Mouse (Mus musculus) natural killer cell, adult 2 months (primary cell): ENCODE results near the gene Gzmk.

Source experiments
- DNase-seq, 2 experiments: peaks; one replicate each; pipeline ENCODE4 v3.0.0; 2022; ENCODE audit warnings: low spot score in 2 of 2

Gzmk gene

DNA sequence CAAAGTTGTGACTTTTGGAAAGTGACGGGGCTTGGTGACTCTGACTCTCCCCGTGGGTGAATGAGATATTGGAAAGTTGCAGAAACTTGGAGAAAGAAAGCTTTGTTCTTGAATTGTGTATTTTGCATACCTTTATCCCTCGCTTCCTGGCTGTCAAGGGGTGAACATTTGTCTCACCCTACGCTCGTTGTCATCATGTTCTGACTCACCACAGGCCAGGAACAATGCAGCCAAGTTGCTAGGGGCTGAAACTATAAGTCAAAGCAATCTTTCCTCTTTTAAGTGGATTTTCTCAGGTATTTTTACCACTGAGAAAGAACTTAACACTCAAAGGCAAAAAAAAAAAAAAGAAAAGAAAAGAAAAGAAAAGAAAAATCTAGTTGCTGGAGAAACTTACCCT lies 22.6 kb downstream of the Gzmk start:
- DNase-seq: no peak

DNA sequence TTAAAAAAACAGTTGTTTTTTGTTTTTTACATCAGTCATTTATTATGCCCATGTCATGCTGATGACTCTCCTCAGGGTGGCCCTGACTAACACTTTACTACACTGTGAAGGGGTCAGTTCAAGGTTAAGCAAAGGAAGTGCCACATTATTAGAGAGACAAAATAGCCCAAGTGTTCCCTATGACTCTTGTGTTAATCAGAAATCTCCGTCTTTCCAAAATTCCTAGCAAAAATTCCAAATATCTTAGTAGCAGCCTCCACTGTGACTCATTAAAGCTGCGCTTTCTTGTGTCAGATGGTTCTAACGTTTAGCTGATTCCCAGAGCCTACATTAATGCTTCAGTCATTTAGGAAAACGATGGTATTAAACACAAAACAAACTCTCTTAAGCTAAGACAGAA lies 23.5 kb downstream of the Gzmk start:
- DNase-seq: no peak

DNA sequence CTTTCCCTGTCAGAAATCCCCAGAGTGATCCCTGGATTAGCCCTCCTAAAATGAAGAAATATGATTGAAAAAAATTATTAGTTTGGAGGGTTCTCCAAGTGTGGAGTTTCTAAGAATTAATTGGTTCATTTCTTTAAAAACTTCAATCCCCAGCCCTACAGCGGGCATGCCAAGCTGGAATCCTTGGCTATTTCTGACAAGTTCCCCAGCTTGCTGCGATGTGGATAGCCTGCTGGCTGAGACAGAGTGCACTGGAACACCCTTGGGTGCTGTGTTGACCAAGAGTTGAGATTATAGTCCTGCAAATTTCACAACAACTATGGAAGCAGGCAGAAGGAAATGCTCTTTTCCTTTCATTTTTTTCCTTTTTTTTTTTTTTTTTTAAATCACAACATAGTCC lies 24.1 kb downstream of the Gzmk start:
- DNase-seq: no peak

DNA sequence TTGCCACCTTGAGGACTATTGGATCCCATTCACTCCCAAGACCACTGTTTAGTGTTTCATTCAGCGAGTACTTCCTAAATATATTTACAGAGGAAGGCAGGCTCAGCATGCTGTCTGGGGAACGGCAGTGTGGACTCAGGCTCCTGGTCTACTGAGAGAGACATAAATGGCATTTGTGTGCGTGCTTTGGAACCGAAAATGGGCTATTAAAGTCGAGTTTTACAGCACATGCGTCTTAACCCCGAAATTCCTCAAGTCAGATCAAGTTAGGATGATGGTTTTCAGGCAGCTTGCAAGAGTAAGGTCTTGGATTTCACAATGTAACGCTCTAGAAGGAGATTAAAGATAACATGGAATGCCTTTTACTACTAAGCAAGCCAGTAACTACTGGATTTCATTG lies 25.0 kb downstream of the Gzmk start:
- DNase-seq: no peak

- no peak for DNase-seq
Observed at GRCm38 (mm10) chr13:113199331-113199730, 26.4 kb downstream of the Gzmk start.

DNA sequence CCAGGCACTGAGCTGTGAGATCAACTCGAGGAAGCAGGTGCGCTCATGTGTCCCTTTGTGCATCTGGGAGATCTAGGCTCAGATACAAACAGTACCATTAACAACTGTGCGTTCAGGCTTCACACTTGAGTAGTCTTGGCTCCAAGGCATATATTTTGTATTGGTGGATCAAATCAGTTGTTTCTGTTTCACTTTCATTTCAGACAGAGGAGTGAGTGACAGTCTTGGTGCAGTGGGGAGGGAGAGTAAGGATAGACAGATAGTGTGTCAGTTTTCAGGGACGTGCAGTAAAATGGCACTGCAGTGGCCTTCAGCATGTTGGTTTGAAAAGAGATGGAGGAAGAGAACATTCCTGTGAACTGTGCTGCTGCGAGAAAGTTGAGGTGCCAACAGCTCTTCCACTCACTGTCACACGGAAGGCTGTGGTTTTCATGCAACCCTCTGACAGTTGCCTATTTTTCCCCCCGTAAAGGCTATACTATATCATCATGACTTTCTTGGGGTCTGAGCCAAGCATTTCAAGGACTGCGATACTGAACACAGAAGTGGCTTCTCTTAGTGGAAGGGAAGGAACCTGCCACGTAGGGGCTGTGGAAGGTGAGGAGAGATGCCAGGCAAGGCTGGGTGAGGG lies 27.7 kb downstream of the Gzmk start:
- peak; percentile 9 to 26 for DNase-seq

DNA sequence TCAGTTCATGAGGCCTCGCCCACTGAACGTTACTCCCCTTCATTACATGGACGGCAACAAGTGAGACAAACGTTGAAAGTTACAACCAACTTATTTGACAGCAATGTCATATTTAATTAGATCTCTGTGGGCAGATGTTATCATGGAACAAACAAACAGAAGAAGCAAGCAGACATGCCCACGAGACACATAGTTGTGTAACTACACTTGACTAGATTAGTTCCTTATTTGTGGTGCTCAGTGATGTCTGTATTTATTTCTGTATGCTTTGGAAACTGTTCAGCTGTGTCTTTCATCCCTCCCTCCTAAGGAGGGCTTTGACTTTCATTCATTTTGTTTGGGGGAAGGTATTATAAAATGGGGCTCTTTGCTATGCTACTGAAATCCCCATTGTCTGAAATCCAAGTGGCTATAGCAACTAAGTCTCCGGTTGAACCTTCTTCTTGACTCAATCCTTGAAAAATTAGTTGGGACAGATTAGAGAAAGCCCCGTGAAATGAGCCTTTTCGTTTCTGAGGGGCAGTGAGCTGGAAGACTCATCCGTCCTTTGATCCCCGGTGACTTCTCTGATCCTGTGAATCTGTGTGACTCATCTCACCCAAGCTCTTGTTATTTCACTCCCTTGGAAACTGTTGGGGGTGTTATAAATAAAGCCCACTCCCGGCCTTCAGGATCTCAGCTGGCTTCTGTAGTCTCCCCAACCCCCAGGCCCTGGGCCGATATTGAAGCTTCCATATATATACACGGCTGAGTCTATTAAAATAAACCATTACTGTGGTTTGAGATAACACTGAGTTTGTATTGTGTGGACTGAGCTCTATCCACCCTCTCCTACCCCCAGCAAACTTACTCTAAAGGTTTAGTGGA lies 28.7 kb downstream of the Gzmk start:
- DNase-seq: no peak

DNA sequence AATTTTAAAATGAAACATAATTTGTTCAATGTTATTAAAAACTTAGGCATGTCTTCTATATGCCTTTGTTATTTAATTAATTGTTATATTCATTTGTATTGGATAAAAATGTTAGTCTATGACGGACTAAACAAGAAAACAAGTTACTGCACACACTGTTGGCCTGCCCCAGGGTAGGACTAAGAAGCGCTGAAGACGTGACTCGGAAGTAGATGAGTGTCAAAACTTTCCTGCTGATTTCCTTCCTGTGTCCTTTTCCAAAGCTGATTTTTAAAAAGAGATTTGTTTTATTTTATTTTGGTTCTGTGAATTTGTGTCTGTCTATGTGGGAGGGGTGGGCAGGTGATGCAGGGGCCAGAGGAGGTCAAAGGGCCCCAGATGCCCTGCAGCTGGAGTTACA lies 42.0 kb downstream of the Gzmk start:
- DNase-seq: no peak

- no peak for DNase-seq
Observed at GRCm38 (mm10) chr13:113183310-113183709, 42.4 kb downstream of the Gzmk start.

DNA sequence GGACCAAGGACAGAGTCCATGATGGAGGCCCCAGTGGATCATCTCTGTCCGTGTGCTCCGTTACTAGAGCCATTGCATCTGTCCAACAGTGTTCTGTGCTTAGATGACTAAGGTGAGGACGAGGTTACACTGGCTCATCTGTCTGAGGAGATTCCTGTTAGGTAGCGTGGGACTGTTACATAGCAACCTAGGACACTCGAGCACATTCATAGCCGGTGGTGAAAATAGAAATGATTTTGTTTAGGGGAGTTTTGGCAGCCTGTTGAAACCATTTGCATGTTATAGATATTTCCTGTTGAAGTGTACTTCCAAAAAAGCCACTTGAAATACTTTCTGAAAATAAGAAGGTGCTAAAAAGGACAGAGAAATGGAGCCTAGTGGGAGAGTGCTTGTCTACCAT lies 51.5 kb downstream of the Gzmk start:
- DNase-seq: no peak

DNA sequence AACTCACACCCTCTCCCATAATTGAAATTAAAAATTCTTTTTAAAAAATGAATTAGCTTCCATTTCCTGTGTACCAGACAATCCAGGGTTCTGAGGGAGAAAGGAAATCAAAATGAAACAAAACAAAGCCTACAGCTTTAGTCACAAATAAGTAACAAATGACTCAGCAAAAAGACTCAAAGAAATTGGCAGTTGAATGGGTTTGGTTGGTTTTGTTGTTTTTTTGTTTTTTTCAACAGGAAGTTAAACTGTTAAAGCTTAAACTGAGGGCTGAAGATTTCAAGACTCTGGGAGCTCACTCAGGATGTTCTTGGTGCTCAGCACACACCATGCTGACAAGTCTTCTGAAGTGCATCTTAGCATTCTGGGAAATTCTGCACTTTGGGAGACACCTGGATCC lies 55.5 kb downstream of the Gzmk start:
- no peak for DNase-seq

DNA sequence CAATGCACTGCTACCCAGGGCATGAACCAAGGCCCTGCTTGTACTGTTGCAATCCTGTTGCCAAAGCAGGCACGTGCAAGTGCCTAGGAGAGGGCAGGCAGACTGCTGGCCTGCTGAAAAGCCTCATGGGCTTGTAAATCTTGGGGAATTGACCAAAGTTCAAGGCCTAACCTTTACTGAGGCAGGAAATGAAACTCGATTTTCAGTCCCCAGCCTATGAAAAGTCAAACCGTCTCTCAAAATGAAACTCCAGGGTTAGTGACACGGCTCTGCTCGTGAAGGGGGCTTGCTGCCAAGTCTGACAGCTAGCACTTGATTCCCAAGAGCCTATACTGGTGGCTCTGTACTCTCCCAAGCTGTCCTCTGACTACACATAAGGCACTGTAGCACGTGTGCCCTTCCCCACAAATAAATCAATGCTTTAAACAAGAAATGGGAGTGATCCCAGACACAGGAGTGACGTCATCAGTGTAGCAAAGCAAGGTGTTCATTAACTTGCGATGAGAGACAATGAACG lies 57.6 kb downstream of the Gzmk start:
- DNase-seq: no peak

DNA sequence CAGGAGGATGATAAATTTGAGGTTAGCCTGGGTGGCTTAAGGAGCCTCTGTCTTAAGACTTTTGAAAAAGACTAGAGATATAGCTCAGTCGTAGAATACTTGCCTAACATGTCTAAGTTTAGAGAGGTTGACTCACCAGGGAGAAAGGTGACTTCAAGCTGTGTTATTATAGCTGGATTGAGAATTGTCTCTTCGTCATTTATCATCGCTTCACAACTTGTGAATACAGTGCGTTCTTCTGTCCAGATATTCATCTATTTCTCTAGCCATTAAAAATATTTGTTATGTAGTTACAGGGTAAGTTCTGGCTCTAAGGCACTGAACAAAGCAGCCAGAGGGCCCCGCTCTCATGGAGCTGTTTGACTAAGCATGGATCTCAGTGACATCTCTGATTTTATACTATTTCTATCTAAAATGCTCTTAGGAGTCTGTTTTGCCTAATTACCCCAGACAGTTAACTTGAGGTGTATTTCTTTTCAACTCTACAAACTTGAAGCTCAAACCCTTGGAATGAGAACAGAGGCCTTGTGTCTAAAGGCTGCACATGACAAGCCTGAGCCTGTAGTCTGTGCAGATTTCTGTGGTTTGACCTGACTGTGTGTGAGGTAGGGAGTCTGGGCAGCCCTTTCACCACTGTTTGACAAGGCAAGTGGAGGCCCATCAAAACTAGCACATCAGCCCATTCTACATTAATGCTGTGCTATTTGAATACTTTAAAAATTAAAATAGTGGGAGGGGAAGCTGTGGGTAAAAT lies 61.3 kb downstream of the Gzmk start:
- no peak for DNase-seq

GRCm38 (mm10) chr13:113151556-113151955 lies 74.2 kb downstream of the Gzmk start:
- DNase-seq: no peak

- DNase-seq: no peak
Observed at GRCm38 (mm10) chr13:113139597-113139996, 86.1 kb downstream of the Gzmk start.

GRCm38 (mm10) chr13:113129974-113130373 lies 95.7 kb downstream of the Gzmk start:
- DNase-seq: no peak
